Mouse (Mus musculus): ENCODE data around the gene Rinl.

DNA sequence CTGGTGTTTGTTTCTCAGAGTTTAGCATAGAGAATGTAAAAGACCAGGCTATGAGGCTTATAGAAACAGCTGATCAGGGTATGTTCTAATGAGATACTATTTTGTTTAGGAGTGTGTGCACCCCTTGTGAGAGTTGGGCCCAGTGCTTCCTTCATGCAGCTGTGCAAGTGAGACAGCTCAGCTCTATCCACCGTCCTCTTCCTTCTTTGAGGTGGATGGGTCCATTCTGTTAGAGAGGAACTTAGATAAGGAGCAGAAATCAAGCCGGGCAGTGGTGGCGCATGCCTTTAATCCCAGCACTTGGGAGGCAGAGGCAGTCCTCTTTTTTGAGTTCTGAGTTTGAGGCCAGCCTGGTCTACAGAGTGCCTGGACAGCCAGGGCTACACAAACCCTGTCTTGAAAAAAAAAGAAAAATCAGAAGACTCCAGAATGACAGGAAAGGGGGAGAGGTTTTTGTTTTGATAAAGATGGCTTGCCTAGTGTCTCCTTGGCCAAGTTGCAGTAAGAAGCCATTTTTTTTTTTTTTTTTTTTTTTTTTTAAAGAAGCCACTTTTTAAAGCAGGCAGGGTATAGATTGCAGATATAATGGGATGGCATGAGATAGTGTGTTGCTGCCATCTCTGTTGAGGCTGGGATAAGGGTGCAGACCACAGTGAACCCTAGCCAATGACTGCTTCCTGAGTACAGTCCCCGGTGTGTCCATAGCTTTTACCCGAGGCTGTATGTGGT is 25.7 kb downstream of the Rinl start:
- no peak for TF ChIP-seq POLR2A (IDR thresholded peaks at IDR 0.05; ENCODE audit: borderline replicate concordance, control insufficient read depth, low read depth, low read length)
- no peak for TF ChIP-seq CTCF (IDR thresholded peaks at IDR 0.05; ENCODE audit: control insufficient read depth, insufficient read depth, low read length)

Data from bone marrow, adult 2 months (tissue).